Comparison of ENCODE assay signal across 8 mouse cellular contexts in the genomic region with DNA sequence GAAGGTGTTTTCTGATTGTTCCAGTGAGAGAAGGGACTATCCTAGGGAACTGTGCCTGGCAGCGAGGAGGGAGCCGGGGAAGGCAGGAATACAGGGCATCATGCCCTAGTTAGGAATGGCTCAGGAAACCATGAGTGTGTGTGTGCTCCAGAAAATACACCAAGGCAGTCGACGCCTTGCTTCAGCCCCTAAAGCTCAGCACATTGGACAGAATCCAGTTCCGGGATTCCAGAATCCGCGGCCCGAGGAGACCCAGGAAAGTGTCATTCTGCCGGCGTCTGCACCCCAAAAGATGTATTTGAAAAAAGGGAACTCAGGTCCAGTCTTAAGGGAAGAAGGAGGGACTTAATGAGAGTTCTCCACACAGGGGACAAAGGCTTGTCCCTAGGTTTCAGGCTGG. TPM values are rescaled to one million over a fixed set of nuclear protein-coding genes. Genes with fewer than 3 reads are reported as not detected.
DNase-seq lines count a peak whose midpoint lies in the region; ATAC-seq and TF ChIP-seq lines count a peak whose summit lies in the region.

No protein-coding gene starts in this region.

- peaks cover 21% of the 10 kb centered on the region for H3K4me1 ChIP-seq in kidney, embryonic 16.5 days (ENCODE audit: insufficient read depth, low read length)
- peaks cover 4% of the 10 kb centered on the region; the same call in 1 of the 2 replicates for H3K4me1 ChIP-seq in cortical plate, adult 2 months (ENCODE audit: control insufficient read depth, insufficient read depth, low read length)
- peaks cover 15% of the 10 kb centered on the region for H3K4me1 ChIP-seq in hindbrain, embryonic 12.5 days
- peaks cover 8% of the 10 kb centered on the region for H3K4me1 ChIP-seq in lung, postnatal 0 days (ENCODE audit: insufficient read depth, low read depth, low read length)

- TF ChIP-seq CTCF in cortical plate, adult 2 months (IDR thresholded peaks at IDR 0.05; ENCODE audit: extremely low read depth, insufficient read depth, low read length), result no peak
- TF ChIP-seq CTCF in lung, postnatal 0 days (IDR thresholded peaks at IDR 0.05), result no peak

- H3K4me2 ChIP-seq in kidney, embryonic 16.5 days (replicated peaks; ENCODE audit: low read depth, low read length), result peak overlapping the region; percentile 77
- H3K4me2 ChIP-seq in hindbrain, embryonic 12.5 days (replicated peaks), result peak overlapping the region; percentile 38
- H3K4me2 ChIP-seq in lung, postnatal 0 days (replicated peaks; ENCODE audit: low read depth, low read length), result peak overlapping the region; percentile 72

- H3K9me3 ChIP-seq in kidney, embryonic 16.5 days (ENCODE audit: low read length), result no peaks in the 10 kb centered on the region
- H3K9me3 ChIP-seq in hindbrain, embryonic 12.5 days (replicated peaks), result no peaks in the 10 kb centered on the region
- H3K9me3 ChIP-seq in lung, postnatal 0 days (ENCODE audit: low read length), result no peaks in the 10 kb centered on the region

- H3K27ac ChIP-seq in kidney, embryonic 16.5 days (ENCODE audit: low read length), result peak overlapping the region; percentile 96
- H3K27ac ChIP-seq in cortical plate, adult 2 months (ENCODE audit: insufficient read depth, low read length), result peak overlapping the region; percentile 51; the same call in 1 of the 2 replicates
- H3K27ac ChIP-seq in hindbrain, embryonic 12.5 days, result peak overlapping the region; percentile 49; the same call in 1 of the 2 replicates
- H3K27ac ChIP-seq in lung, postnatal 0 days (ENCODE audit: low read length), result peak overlapping the region; percentile 96

- peak overlapping the region; percentile 49 for H3K4me3 ChIP-seq in kidney, embryonic 16.5 days (ENCODE audit: low read length)
- peak overlapping the region; percentile 23 for H3K4me3 ChIP-seq in cortical plate, adult 2 months (ENCODE audit: insufficient read depth, low read length)
- H3K4me3 ChIP-seq in hindbrain, embryonic 12.5 days, result no peak overlapping the region
- H3K4me3 ChIP-seq in lung, postnatal 0 days (ENCODE audit: low read depth, low read length), result peak overlapping the region; percentile 32

- no peak for TF ChIP-seq POLR2A in cortical plate, adult 2 months (IDR thresholded peaks at IDR 0.05; ENCODE audit: extremely low read depth, insufficient read depth, low read length)

- ATAC-seq in kidney, embryonic 16.5 days (ENCODE audit: low FRiP score, low TSS enrichment), result no peak; the same call in 1 of the 2 replicates
- no peak for ATAC-seq in hindbrain, embryonic 12.5 days (ENCODE audit: low FRiP score)
- ATAC-seq in lung, postnatal 0 days, result no peak

- H3K27me3 ChIP-seq in kidney, embryonic 16.5 days (ENCODE audit: insufficient read depth, low read length), result no peaks in the 10 kb centered on the region
- no peaks in the 10 kb centered on the region for H3K27me3 ChIP-seq in hindbrain, embryonic 12.5 days
- no peaks in the 10 kb centered on the region for H3K27me3 ChIP-seq in lung, postnatal 0 days (replicated peaks; ENCODE audit: insufficient read depth, low read length)

- H3K9ac ChIP-seq in kidney, embryonic 16.5 days (replicated peaks; ENCODE audit: low read length), result peak overlapping the region; percentile 68
- H3K9ac ChIP-seq in hindbrain, embryonic 12.5 days, result peak overlapping the region; percentile 46; the same call in 1 of the 2 replicates
- peak overlapping the region; percentile 37 for H3K9ac ChIP-seq in lung, postnatal 0 days (replicated peaks; ENCODE audit: low read depth)

- DNase-seq in kidney, adult 11 months, result no peak
- no peak for DNase-seq in lung, postnatal 0 days (ENCODE audit: low spot score)
- no peak for DNase-seq in right cerebral cortex, postnatal 10 days (ENCODE audit: low spot score in 2 of 2)
- DNase-seq in ovary, adult 18-20 months (ENCODE audit: low spot score), result no peak
- DNase-seq in testis, postnatal 14 days (ENCODE audit: low spot score), result no peak

- no peak for TF ChIP-seq EP300 in lung, postnatal 0 days (IDR thresholded peaks at IDR 0.05)

- WGBS in kidney, embryonic 16.5 days, result 47% methylated on average over 10 of the region's 10 CpGs
- WGBS in hindbrain, embryonic 12.5 days, result 69% methylated on average over 10 of the region's 10 CpGs
- WGBS in lung, postnatal 0 days, result 39% methylated on average over 10 of the region's 10 CpGs

- no peaks in the 10 kb centered on the region for H3K36me3 ChIP-seq in kidney, embryonic 16.5 days (ENCODE audit: insufficient read depth, low read length)
- 0 out of 2 replicates have a peak, but pooled peaks cover 6% of the 10 kb centered on the region for H3K36me3 ChIP-seq in hindbrain, embryonic 12.5 days
- H3K36me3 ChIP-seq in lung, postnatal 0 days (ENCODE audit: insufficient read depth, low read length), result no peaks in the 10 kb centered on the region

RNA-seq across cellular contexts. Expression of a gene that starts 26.5 kb away (rescaled TPM):
- 15.9 and 16.9 TPM in 2 replicates for polyA plus RNA-seq in kidney, embryonic 16.5 days (2015; fragmentation: Nextera tagmentation; extraction: Ambion mirVana)
- polyA plus RNA-seq in cortical plate, adult 2 months (2012; rRNA removed), result 22.1 and 23.2 TPM in 2 replicates
- 16.2 and 18.3 TPM in 2 replicates for polyA plus RNA-seq in hindbrain, embryonic 12.5 days (2016; fragmentation: Nextera tagmentation; extraction: Ambion mirVana)
- 13.7 and 16.2 TPM in 2 replicates for polyA plus RNA-seq in lung, postnatal 0 days (2015; fragmentation: Nextera tagmentation; extraction: Ambion mirVana)
